Mouse (Mus musculus): ENCODE data around the gene Gm4969. TPM values are rescaled to one million over a fixed set of nuclear protein-coding genes. Genes with fewer than 3 reads are reported as not detected.

The Gm4969 gene
- polyA plus RNA-seq, 1 experiment from 2014 or later = 6.7 TPM

DNA sequence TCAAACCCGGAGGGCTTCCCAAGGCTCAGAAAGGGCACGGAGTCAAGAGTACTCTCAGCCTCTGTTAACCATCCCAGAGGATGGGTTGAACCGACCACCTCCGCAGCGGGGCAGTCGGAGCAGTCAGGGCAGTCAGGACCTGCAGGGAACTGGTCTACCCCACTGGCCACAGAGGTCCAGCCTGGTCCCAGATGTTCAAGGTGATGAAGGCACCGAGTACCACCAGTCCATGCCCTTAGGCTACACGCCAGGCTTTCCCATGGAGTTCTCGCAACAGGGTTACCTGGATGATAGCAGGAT is 63.4 kb downstream of the Gm4969 start:
- no peak overlapping the region for H3K27ac ChIP-seq
- DNase-seq (ENCODE audit: low spot score) = no peak
- no peaks in the 10 kb centered on the region for H3K4me1 ChIP-seq (replicated peaks; ENCODE audit: control insufficient read depth, insufficient read depth, low read length)
- peak; percentile 29; the same call in 1 of the 2 replicates for ATAC-seq (ENCODE audit: low FRiP score)
- H3K36me3 ChIP-seq (replicated peaks; ENCODE audit: control insufficient read depth, insufficient read depth) = peaks cover 30% of the 10 kb centered on the region
- H3K4me2 ChIP-seq (replicated peaks) = peak overlapping the region; percentile 41
- H3K27me3 ChIP-seq (ENCODE audit: control insufficient read depth, insufficient read depth, low read length) = no peaks in the 10 kb centered on the region
- H3K9ac ChIP-seq = peak overlapping the region; percentile 45; the same call in 1 of the 2 replicates
- H3K9me3 ChIP-seq (ENCODE audit: control insufficient read depth, low read length) = no peaks in the 10 kb centered on the region
- H3K4me3 ChIP-seq (replicated peaks; ENCODE audit: low read length) = 0 out of 2 replicates have a peak overlapping the region, but pooled peaks have one; percentile 2
- 69% methylated on average over 9 of the region's 9 CpGs for WGBS

DNA sequence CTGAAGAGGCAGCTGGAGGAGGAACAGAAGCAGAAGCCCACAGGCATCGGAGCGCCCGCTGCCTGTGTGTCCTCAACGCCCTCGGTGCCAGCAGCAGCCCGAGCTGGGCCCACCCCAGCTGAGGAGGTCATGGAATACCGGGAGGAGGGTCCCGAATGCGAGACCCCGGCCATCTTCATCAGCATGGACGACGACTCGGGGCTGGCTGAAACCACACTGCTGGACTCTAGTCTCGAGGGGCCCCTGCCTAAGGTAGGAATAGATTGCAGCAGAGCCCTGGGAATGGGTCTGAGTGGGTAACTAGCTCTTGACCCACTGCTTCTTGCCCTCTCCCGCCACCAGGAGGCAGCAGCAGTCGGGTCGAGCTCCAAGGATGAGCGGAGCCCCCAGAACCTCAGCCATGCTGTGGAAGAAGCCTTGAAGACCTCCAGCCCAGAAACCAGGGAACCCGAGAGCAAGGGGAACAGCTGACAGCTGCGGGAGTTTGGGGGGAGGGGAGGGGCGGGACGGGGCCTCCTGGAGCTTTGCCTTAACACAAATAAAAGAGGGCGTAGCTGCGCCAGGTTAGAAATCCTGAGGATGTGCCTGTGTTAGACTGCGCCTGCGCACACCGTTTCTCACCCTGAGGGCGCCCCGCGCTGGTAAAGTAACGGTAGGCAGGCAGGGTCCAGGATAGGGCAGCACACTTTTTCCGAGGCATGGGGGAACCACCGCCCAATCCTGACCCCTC is 64.0 kb downstream of the Gm4969 start, which contains the start of gene Rsph6a:
Rsph6a (plus strand) TSS at position 644 of the 730 bp plus-strand sequence.
- H3K27ac ChIP-seq = no peak within 1 kb of the TSS
- peak within 1 kb of the TSS; percentile 41 for H3K4me2 ChIP-seq (replicated peaks)
- H3K27me3 ChIP-seq (ENCODE audit: control insufficient read depth, insufficient read depth, low read length) = no peaks in the 10 kb centered on the region
- no peaks in the 10 kb centered on the region for H3K4me1 ChIP-seq (replicated peaks; ENCODE audit: control insufficient read depth, insufficient read depth, low read length)
- H3K9ac ChIP-seq = peak within 1 kb of the TSS; percentile 45; the same call in 1 of the 2 replicates
- 29% methylated on average over 33 of the region's 33 CpGs for WGBS
- DNase-seq (ENCODE audit: low spot score) = peak; percentile 73
- H3K4me3 ChIP-seq (replicated peaks; ENCODE audit: low read length) = 0 out of 2 replicates have a peak within 1 kb of the TSS, but pooled peaks have one; percentile 2
- ATAC-seq (ENCODE audit: low FRiP score) = peak; percentile 72
- H3K9me3 ChIP-seq (ENCODE audit: control insufficient read depth, low read length) = no peaks in the 10 kb centered on the region
- peaks cover 35% of the 10 kb centered on the region for H3K36me3 ChIP-seq (replicated peaks; ENCODE audit: control insufficient read depth, insufficient read depth)

DNA sequence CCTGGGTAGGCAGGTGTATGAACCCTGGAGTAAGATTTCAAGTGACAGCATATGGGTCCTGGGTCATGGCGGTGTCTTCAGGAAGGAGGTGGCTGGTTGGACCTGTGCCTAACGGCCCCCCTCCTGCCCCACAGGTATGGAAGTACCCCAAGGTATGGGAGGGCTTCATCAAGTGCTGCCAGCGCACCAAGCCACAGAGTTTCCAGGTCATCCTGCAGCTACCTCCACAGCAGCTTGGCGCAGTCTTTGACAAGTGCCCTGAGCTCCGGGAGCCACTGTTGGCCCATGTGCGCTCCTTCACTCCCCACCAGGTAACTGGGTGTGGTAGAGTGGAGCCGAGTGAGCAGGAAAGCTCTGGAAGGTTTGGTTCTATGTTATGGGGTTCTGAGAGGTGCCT is 65.0 kb downstream of the Gm4969 start:
- H3K9me3 ChIP-seq (ENCODE audit: control insufficient read depth, low read length) = no peaks in the 10 kb centered on the region
- H3K9ac ChIP-seq = no peak overlapping the region
- no peak for ATAC-seq (ENCODE audit: low FRiP score)
- WGBS = 91% methylated on average over 7 of the region's 7 CpGs
- no peak overlapping the region for H3K4me2 ChIP-seq (replicated peaks)
- H3K4me3 ChIP-seq (replicated peaks; ENCODE audit: low read length) = no peak overlapping the region
- peaks cover 46% of the 10 kb centered on the region for H3K36me3 ChIP-seq (replicated peaks; ENCODE audit: control insufficient read depth, insufficient read depth)
- no peak for DNase-seq (ENCODE audit: low spot score)
- no peaks in the 10 kb centered on the region for H3K4me1 ChIP-seq (replicated peaks; ENCODE audit: control insufficient read depth, insufficient read depth, low read length)
- H3K27me3 ChIP-seq (ENCODE audit: control insufficient read depth, insufficient read depth, low read length) = no peaks in the 10 kb centered on the region
- H3K27ac ChIP-seq = no peak overlapping the region

DNA sequence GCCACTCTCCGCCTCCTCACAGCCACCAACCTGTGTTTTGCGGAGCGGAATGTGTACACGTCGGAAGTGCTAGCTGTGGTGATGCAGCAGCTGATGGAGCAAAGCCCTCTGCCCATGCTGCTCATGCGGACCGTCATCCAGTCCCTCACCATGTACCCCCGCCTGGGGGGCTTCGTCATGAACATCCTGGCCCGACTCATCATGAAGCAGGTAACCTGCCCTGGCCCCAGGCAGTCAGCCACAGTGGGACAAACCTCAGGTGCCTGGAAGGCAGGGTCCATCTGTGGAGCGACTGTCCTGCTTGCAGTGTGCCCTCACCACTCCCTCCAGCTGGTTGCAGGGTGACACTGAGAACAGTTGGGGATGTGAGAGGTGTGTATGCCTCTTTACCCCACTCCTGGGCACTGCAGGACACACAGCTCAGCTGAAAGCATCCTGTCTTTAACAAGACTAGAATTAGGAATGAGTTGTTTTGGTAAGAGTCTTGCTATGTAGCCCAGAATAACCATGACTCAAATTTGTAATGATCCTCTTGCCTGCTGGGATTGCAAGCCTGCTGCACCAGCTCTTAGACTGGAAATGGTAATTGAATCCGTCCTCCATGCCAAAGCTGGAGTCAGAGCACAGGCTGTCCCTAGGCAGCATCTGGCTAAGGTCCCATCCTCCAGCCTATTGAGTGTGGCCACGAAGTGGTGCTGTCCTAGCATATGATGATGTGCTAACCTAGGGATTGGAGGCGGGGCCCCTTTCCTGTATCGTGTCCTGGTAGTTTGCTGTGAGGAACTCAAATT is 65.6 kb downstream of the Gm4969 start:
- 92% methylated on average over 15 of the region's 15 CpGs for WGBS
- Histone ChIP-seq H3K27me3 (ENCODE audit: control insufficient read depth, insufficient read depth, low read length) (no peaks in the 10 kb centered on the region), H3K36me3 (replicated peaks; ENCODE audit: control insufficient read depth, insufficient read depth) (peaks cover 52% of the 10 kb centered on the region), H3K4me3 (replicated peaks; ENCODE audit: low read length) (no peak overlapping the region), H3K4me1 (replicated peaks; ENCODE audit: control insufficient read depth, insufficient read depth, low read length) (no peaks in the 10 kb centered on the region), H3K9me3 (ENCODE audit: control insufficient read depth, low read length) (no peaks in the 10 kb centered on the region), H3K9ac (no peak overlapping the region), H3K27ac (no peak overlapping the region), H3K4me2 (replicated peaks) (no peak overlapping the region)
- ATAC-seq (ENCODE audit: low FRiP score) = no peak
- no peak for DNase-seq (ENCODE audit: low spot score)

DNA sequence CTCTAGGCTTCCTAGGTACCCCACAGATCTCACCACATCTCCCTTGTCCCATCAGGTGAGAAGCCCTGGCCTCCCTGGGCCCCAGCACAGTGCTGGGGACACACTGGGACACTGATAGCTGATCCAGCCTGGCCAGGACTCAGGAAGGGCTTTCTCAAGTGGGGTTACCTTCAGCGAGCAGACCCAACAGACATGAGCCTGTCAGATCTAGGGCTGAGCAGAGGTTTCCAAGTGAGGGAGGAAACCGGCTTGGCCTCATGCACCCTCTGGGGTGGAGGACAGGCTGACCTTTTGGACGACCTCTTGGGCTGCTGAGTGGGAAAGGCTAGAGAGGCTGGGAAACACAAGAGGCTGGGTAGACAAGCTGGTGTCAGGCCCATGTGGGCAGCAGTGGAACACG is 67.0 kb downstream of the Gm4969 start:
- no peak overlapping the region for H3K9ac ChIP-seq
- H3K4me1 ChIP-seq (replicated peaks; ENCODE audit: control insufficient read depth, insufficient read depth, low read length) = no peaks in the 10 kb centered on the region
- no peak overlapping the region for H3K27ac ChIP-seq
- WGBS = 75% methylated on average over 4 of the region's 4 CpGs
- DNase-seq (ENCODE audit: low spot score) = no peak
- H3K9me3 ChIP-seq (ENCODE audit: control insufficient read depth, low read length) = no peaks in the 10 kb centered on the region
- peaks cover 66% of the 10 kb centered on the region for H3K36me3 ChIP-seq (replicated peaks; ENCODE audit: control insufficient read depth, insufficient read depth)
- H3K4me2 ChIP-seq (replicated peaks) = no peak overlapping the region
- H3K27me3 ChIP-seq (ENCODE audit: control insufficient read depth, insufficient read depth, low read length) = no peaks in the 10 kb centered on the region
- no peak overlapping the region for H3K4me3 ChIP-seq (replicated peaks; ENCODE audit: low read length)
- no peak for ATAC-seq (ENCODE audit: low FRiP score)

DNA sequence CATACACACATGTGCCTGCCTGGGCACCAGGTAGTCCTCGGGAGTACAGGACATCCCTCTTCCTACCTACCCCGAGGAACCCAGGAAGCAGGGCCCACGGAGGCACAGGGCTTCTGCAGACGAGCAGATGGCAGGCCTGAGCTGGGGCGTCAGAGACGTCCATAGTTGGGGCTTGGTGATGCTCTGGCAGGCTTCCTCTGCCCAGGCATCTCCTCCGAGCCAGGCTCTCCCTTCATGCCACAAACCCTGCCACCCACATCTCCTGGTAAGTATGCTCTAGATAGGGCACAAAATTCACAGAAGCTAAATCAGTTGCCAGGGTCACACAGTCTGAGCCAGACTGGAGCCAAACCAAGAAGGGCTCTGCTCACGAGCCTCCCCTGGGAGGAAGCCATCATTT is 68.0 kb downstream of the Gm4969 start:
- no peak overlapping the region for H3K4me3 ChIP-seq (replicated peaks; ENCODE audit: low read length)
- 91% methylated on average over 8 of the region's 8 CpGs for WGBS
- H3K9me3 ChIP-seq (ENCODE audit: control insufficient read depth, low read length) = no peaks in the 10 kb centered on the region
- DNase-seq (ENCODE audit: low spot score) = no peak
- H3K36me3 ChIP-seq (replicated peaks; ENCODE audit: control insufficient read depth, insufficient read depth) = peaks cover 76% of the 10 kb centered on the region
- H3K9ac ChIP-seq = no peak overlapping the region
- H3K4me1 ChIP-seq (replicated peaks; ENCODE audit: control insufficient read depth, insufficient read depth, low read length) = no peaks in the 10 kb centered on the region
- H3K4me2 ChIP-seq (replicated peaks) = no peak overlapping the region
- H3K27me3 ChIP-seq (ENCODE audit: control insufficient read depth, insufficient read depth, low read length) = no peaks in the 10 kb centered on the region
- ATAC-seq (ENCODE audit: low FRiP score) = no peak
- no peak overlapping the region for H3K27ac ChIP-seq

DNA sequence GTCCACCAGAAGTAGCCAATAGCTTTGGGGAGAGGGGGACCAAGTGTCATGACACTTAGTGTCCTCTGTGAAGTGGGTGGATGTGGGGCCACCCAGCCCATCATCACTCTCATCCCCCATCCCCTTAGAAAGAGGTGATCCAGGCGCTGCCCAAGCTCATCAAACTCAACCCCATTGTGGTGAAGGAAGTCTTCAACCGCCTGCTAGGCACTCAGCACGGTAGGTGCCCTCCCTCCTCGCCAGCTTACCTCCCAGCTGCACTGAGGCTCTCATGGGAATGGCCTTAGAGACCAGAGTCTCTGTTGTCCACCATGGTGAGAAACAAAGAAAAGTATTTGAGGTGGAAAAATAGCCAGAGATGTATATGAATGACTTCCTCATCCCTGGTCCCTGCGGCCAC is 68.9 kb downstream of the Gm4969 start:
- Histone ChIP-seq H3K27me3 (ENCODE audit: control insufficient read depth, insufficient read depth, low read length) (no peaks in the 10 kb centered on the region), H3K9me3 (ENCODE audit: control insufficient read depth, low read length) (no peaks in the 10 kb centered on the region), H3K4me2 (replicated peaks) (no peak overlapping the region), H3K9ac (no peak overlapping the region), H3K4me1 (replicated peaks; ENCODE audit: control insufficient read depth, insufficient read depth, low read length) (no peaks in the 10 kb centered on the region), H3K36me3 (replicated peaks; ENCODE audit: control insufficient read depth, insufficient read depth) (peaks cover 85% of the 10 kb centered on the region), H3K27ac (no peak overlapping the region), H3K4me3 (replicated peaks; ENCODE audit: low read length) (no peak overlapping the region)
- 93% methylated on average over 5 of the region's 5 CpGs for WGBS
- DNase-seq (ENCODE audit: low spot score) (no peak), ATAC-seq (ENCODE audit: low FRiP score) (no peak)

Small RNA genes within 50 kb of the gene (microRNA-seq; reads per million reads assigned to microRNA genes)
- gene Mir3100 = not detected

Other genes with a start within 250 kb of the Gm4969 start
- gene Pglyrp1, start 247.0 kb downstream of the Gm4969 start, polyA plus RNA-seq (2014; fragmentation: Nextera tagmentation; extraction: Ambion mirVana) = 24.5 and 25.2 TPM in 2 replicates
- gene Ccdc61, start 208.0 kb downstream of the Gm4969 start, polyA plus RNA-seq (2014; fragmentation: Nextera tagmentation; extraction: Ambion mirVana) = 23.9 and 24.0 TPM in 2 replicates
- 15.4 and 16.3 TPM in 2 replicates for gene Nova2, start 192.5 kb downstream of the Gm4969 start, polyA plus RNA-seq (2014; fragmentation: Nextera tagmentation; extraction: Ambion mirVana)
- 0.52 and 0.69 TPM in 2 replicates for gene Nanos2, start 131.0 kb downstream of the Gm4969 start, polyA plus RNA-seq (2014; fragmentation: Nextera tagmentation; extraction: Ambion mirVana)
- gene Mypop, start 127.1 kb downstream of the Gm4969 start, polyA plus RNA-seq (2014; fragmentation: Nextera tagmentation; extraction: Ambion mirVana) = 6.7 and 7.4 TPM in 2 replicates
- 32.4 and 38.1 TPM in 2 replicates for gene Irf2bp1, start 114.3 kb downstream of the Gm4969 start, polyA plus RNA-seq (2014; fragmentation: Nextera tagmentation; extraction: Ambion mirVana)
- gene Foxa3, start 94.8 kb downstream of the Gm4969 start, polyA plus RNA-seq (2014; fragmentation: Nextera tagmentation; extraction: Ambion mirVana) = not detected in 2 replicates
- 18.7 and 18.8 TPM in 2 replicates for gene Sympk, start 94.0 kb downstream of the Gm4969 start, polyA plus RNA-seq (2014; fragmentation: Nextera tagmentation; extraction: Ambion mirVana)
- gene Rsph6a, start 63.7 kb downstream of the Gm4969 start, polyA plus RNA-seq (2014; fragmentation: Nextera tagmentation; extraction: Ambion mirVana) = 0.27 and 0.43 TPM in 2 replicates
- gene Dmwd, start 42.1 kb downstream of the Gm4969 start, polyA plus RNA-seq (2014; fragmentation: Nextera tagmentation; extraction: Ambion mirVana) = 32.0 and 35.0 TPM in 2 replicates
- gene Dmpk, start 34.5 kb downstream of the Gm4969 start, polyA plus RNA-seq (2014; fragmentation: Nextera tagmentation; extraction: Ambion mirVana) = 8.2 and 8.9 TPM in 2 replicates
- gene Six5, start 23.8 kb downstream of the Gm4969 start, polyA plus RNA-seq (2014; fragmentation: Nextera tagmentation; extraction: Ambion mirVana) = 2.3 and 2.5 TPM in 2 replicates
- gene Fbxo46, start 1.5 kb upstream of the Gm4969 start, polyA plus RNA-seq (2014; fragmentation: Nextera tagmentation; extraction: Ambion mirVana) = 10.9 and 11.9 TPM in 2 replicates
- gene Qpctl, start 30.9 kb upstream of the Gm4969 start, polyA plus RNA-seq (2014; fragmentation: Nextera tagmentation; extraction: Ambion mirVana) = 19.1 and 20.3 TPM in 2 replicates
- 104 and 110 TPM in 2 replicates for gene Snrpd2, start 31.4 kb upstream of the Gm4969 start, polyA plus RNA-seq (2014; fragmentation: Nextera tagmentation; extraction: Ambion mirVana)
- gene Gipr, start 47.8 kb upstream of the Gm4969 start, polyA plus RNA-seq (2014; fragmentation: Nextera tagmentation; extraction: Ambion mirVana) = 0.62 and 1.1 TPM in 2 replicates
- 3.4 and 3.6 TPM in 2 replicates for gene Eml2, start 58.1 kb upstream of the Gm4969 start, polyA plus RNA-seq (2014; fragmentation: Nextera tagmentation; extraction: Ambion mirVana)
- gene Gpr4, start 94.2 kb upstream of the Gm4969 start, polyA plus RNA-seq (2014; fragmentation: Nextera tagmentation; extraction: Ambion mirVana) = 3.1 and 3.2 TPM in 2 replicates
- gene Opa3, start 110.0 kb upstream of the Gm4969 start, polyA plus RNA-seq (2014; fragmentation: Nextera tagmentation; extraction: Ambion mirVana) = 34.1 and 36.6 TPM in 2 replicates
- 32.7 and 35.3 TPM in 2 replicates for gene Vasp, start 153.4 kb upstream of the Gm4969 start, polyA plus RNA-seq (2014; fragmentation: Nextera tagmentation; extraction: Ambion mirVana)
- 0.74 and 1.0 TPM in 2 replicates for gene Ppm1n, start 161.7 kb upstream of the Gm4969 start, polyA plus RNA-seq (2014; fragmentation: Nextera tagmentation; extraction: Ambion mirVana)
- gene Rtn2, start 164.3 kb upstream of the Gm4969 start, polyA plus RNA-seq (2014; fragmentation: Nextera tagmentation; extraction: Ambion mirVana) = 106 and 112 TPM in 2 replicates
- gene Fosb, start 191.7 kb upstream of the Gm4969 start, polyA plus RNA-seq (2014; fragmentation: Nextera tagmentation; extraction: Ambion mirVana) = 0.12 TPM in 1 of 2 replicates, not detected in the other
- 82.6 and 86.1 TPM in 2 replicates for gene Ercc1, start 226.4 kb upstream of the Gm4969 start, polyA plus RNA-seq (2014; fragmentation: Nextera tagmentation; extraction: Ambion mirVana)
- gene Cd3eap, start 241.1 kb upstream of the Gm4969 start, polyA plus RNA-seq (2014; fragmentation: Nextera tagmentation; extraction: Ambion mirVana) = 17.0 TPM in 2 replicates
- gene Ppp1r13l, start 241.4 kb upstream of the Gm4969 start, polyA plus RNA-seq (2014; fragmentation: Nextera tagmentation; extraction: Ambion mirVana) = 2.4 and 2.6 TPM in 2 replicates